Mouse (Mus musculus) T-cell, adult 66 days (primary cell): ENCODE data around the gene Slc9a1. TPM values are rescaled to one million over a fixed set of nuclear protein-coding genes. Genes with fewer than 3 reads are reported as not detected.

Experiments
- total RNA-seq, 2 experiments: library from RNA; stranded (reverse); gene quantifications; 3 replicates in 1 of 2; 4 replicates in 1 of 2; pipeline ENCODE4 v1.2.4; 2023

The Slc9a1 gene
- 10 to 100 TPM; 56.5 to 58.9 TPM for total RNA-seq

GRCm38 (mm10) chr4:133369553-133370297 lies at the start of gene Slc9a1:
TSS of gene Slc9a1 (plus strand) at chr4:133369706.

GRCm38 (mm10) chr4:133353367-133354365 lies 15.8 kb upstream of the Slc9a1 start, which contains the start of gene Wdtc1:
TSS of gene Wdtc1 (minus strand) at chr4:133353481.

Other genes with a start within 250 kb of the Slc9a1 start
- gene Wasf2, start 239.2 kb upstream of the Slc9a1 start, total RNA-seq, result 100 to 1,000 TPM; 228 to 232 TPM
- gene Cd164l2, start 157.6 kb upstream of the Slc9a1 start, total RNA-seq, result 1 to 10 TPM; 2.5 to 3.1 TPM
- not detected for gene Gpr3, start 157.2 kb upstream of the Slc9a1 start, total RNA-seq
- under 1 TPM; 0.50 to 0.56 TPM for gene Map3k6, start 128.9 kb upstream of the Slc9a1 start, total RNA-seq
- 10 to 100 TPM; 33.8 to 37.4 TPM for gene Sytl1, start 106.6 kb upstream of the Slc9a1 start, total RNA-seq
- 10 to 100 TPM; 62.1 to 66.2 TPM for gene Tmem222, start 91.9 kb upstream of the Slc9a1 start, total RNA-seq
- 10 to 100 TPM; 47.0 to 49.6 TPM for gene Wdtc1, start 16.2 kb upstream of the Slc9a1 start, total RNA-seq
- not detected for gene Tent5b, start 110.4 kb downstream of the Slc9a1 start, total RNA-seq
- 10 to 100 TPM; 11.6 to 21.7 TPM for gene Trnp1, start 128.8 kb downstream of the Slc9a1 start, total RNA-seq
- under 1 TPM; 0.52 to 0.80 TPM for gene Kdf1, start 149.3 kb downstream of the Slc9a1 start, total RNA-seq
- gene Nudc, start 176.3 kb downstream of the Slc9a1 start, total RNA-seq, result 10 to 100 TPM; 72.2 to 79.8 TPM
- not detected for gene Nr0b2, start 183.7 kb downstream of the Slc9a1 start, total RNA-seq
- 10 to 100 TPM; 21.4 to 32.4 TPM for gene Gpatch3, start 205.0 kb downstream of the Slc9a1 start, total RNA-seq
- 10 to 100 TPM; 27.0 to 29.2 TPM for gene Gpn2, start 214.7 kb downstream of the Slc9a1 start, total RNA-seq
- gene Sfn, start 232.5 kb downstream of the Slc9a1 start, total RNA-seq, result 10 to 100 TPM; 59.4 to 60.3 TPM